Mouse (Mus musculus): ENCODE measurements around the gene Mpp3. TPM values are rescaled to one million over a fixed set of nuclear protein-coding genes. Genes with fewer than 3 reads are reported as not detected.

The Mpp3 gene
- polyA plus RNA-seq (2015; fragmentation: Nextera tagmentation; extraction: Ambion mirVana): 3.7 and 4.1 TPM in 2 replicates

GRCm38 (mm10) chr11:102028087-102028816, at the start of gene Mpp3:
Gene Mpp3, minus strand, starts transcription at chr11:102028461.
- Histone ChIP-seq H3K4me1 (replicated peaks; ENCODE audit: control insufficient read depth, insufficient read depth, low read length) (peaks cover 9% of the 10 kb centered on the region), H3K27me3 (ENCODE audit: control insufficient read depth, insufficient read depth, low read depth, low read length) (no peaks in the 10 kb centered on the region; the same call in 1 of the 2 replicates), H3K9me3 (ENCODE audit: control insufficient read depth, low read length) (no peaks in the 10 kb centered on the region), H3K9ac (ENCODE audit: low read length) (peak within 1 kb of the TSS; percentile 72; the same call in 1 of the 2 replicates), H3K4me3 (ENCODE audit: low read length) (peak within 1 kb of the TSS; percentile 68), H3K36me3 (ENCODE audit: control insufficient read depth, insufficient read depth, low read length) (no peaks in the 10 kb centered on the region), H3K4me2 (ENCODE audit: low read depth, low read length) (peak within 1 kb of the TSS; percentile 86), H3K27ac (ENCODE audit: low read length) (no peak within 1 kb of the TSS; the same call in 1 of the 2 replicates)
- 62% methylated on average over 6 of the region's 6 CpGs for WGBS
- ATAC-seq (ENCODE audit: low read depth): no peak

- H3K4me2 ChIP-seq (ENCODE audit: low read depth, low read length): no peak overlapping the region
- WGBS: 75% methylated on average over 14 of the region's 14 CpGs
- no peaks in the 10 kb centered on the region; the same call in 1 of the 2 replicates for H3K27me3 ChIP-seq (ENCODE audit: control insufficient read depth, insufficient read depth, low read depth, low read length)
- no peak overlapping the region for H3K9ac ChIP-seq (ENCODE audit: low read length)
- no peaks in the 10 kb centered on the region for H3K9me3 ChIP-seq (ENCODE audit: control insufficient read depth, low read length)
- no peak overlapping the region for H3K27ac ChIP-seq (ENCODE audit: low read length)
- ATAC-seq (ENCODE audit: low read depth): no peak
- H3K36me3 ChIP-seq (ENCODE audit: control insufficient read depth, insufficient read depth, low read length): no peaks in the 10 kb centered on the region
- no peak overlapping the region for H3K4me3 ChIP-seq (ENCODE audit: low read length)
- peaks cover 6% of the 10 kb centered on the region for H3K4me1 ChIP-seq (replicated peaks; ENCODE audit: control insufficient read depth, insufficient read depth, low read length)
These were observed 45.5 kb upstream of the Mpp3 start for GRCm38 (mm10) chr11:102073722-102074121.

- H3K4me2 ChIP-seq (ENCODE audit: low read depth, low read length): no peak overlapping the region
- peaks cover 6% of the 10 kb centered on the region for H3K4me1 ChIP-seq (replicated peaks; ENCODE audit: control insufficient read depth, insufficient read depth, low read length)
- 79% methylated on average over 5 of the region's 5 CpGs for WGBS
- no peak for ATAC-seq (ENCODE audit: low read depth)
- no peaks in the 10 kb centered on the region for H3K36me3 ChIP-seq (ENCODE audit: control insufficient read depth, insufficient read depth, low read length)
- no peaks in the 10 kb centered on the region for H3K9me3 ChIP-seq (ENCODE audit: control insufficient read depth, low read length)
- no peak overlapping the region for H3K27ac ChIP-seq (ENCODE audit: low read length)
- H3K4me3 ChIP-seq (ENCODE audit: low read length): no peak overlapping the region
- no peak overlapping the region for H3K9ac ChIP-seq (ENCODE audit: low read length)
- H3K27me3 ChIP-seq (ENCODE audit: control insufficient read depth, insufficient read depth, low read depth, low read length): no peaks in the 10 kb centered on the region; the same call in 1 of the 2 replicates
These were observed 44.5 kb upstream of the Mpp3 start for GRCm38 (mm10) chr11:102072729-102073128.

GRCm38 (mm10) chr11:102070426-102070825, 42.2 kb upstream of the Mpp3 start:
- H3K27me3 ChIP-seq (ENCODE audit: control insufficient read depth, insufficient read depth, low read depth, low read length): no peaks in the 10 kb centered on the region; the same call in 1 of the 2 replicates
- H3K27ac ChIP-seq (ENCODE audit: low read length): no peak overlapping the region
- H3K4me1 ChIP-seq (replicated peaks; ENCODE audit: control insufficient read depth, insufficient read depth, low read length): peaks cover 6% of the 10 kb centered on the region
- ATAC-seq (ENCODE audit: low read depth): peak; percentile 41
- 2% methylated on average over 13 of the region's 13 CpGs for WGBS
- no peak overlapping the region for H3K4me3 ChIP-seq (ENCODE audit: low read length)
- no peaks in the 10 kb centered on the region for H3K9me3 ChIP-seq (ENCODE audit: control insufficient read depth, low read length)
- H3K36me3 ChIP-seq (ENCODE audit: control insufficient read depth, insufficient read depth, low read length): no peaks in the 10 kb centered on the region
- no peak overlapping the region for H3K9ac ChIP-seq (ENCODE audit: low read length)
- H3K4me2 ChIP-seq (ENCODE audit: low read depth, low read length): peak overlapping the region; percentile 42

GRCm38 (mm10) chr11:102069633-102070032, 41.4 kb upstream of the Mpp3 start:
- Histone ChIP-seq H3K9ac (ENCODE audit: low read length) (no peak overlapping the region), H3K4me1 (replicated peaks; ENCODE audit: control insufficient read depth, insufficient read depth, low read length) (peaks cover 6% of the 10 kb centered on the region), H3K36me3 (ENCODE audit: control insufficient read depth, insufficient read depth, low read length) (no peaks in the 10 kb centered on the region), H3K4me3 (ENCODE audit: low read length) (no peak overlapping the region), H3K27me3 (ENCODE audit: control insufficient read depth, insufficient read depth, low read depth, low read length) (no peaks in the 10 kb centered on the region; the same call in 1 of the 2 replicates), H3K27ac (ENCODE audit: low read length) (no peak overlapping the region), H3K4me2 (ENCODE audit: low read depth, low read length) (no peak overlapping the region), H3K9me3 (ENCODE audit: control insufficient read depth, low read length) (no peaks in the 10 kb centered on the region)
- no peak for ATAC-seq (ENCODE audit: low read depth)
- WGBS: 52% methylated on average over 11 of the region's 11 CpGs

- 39% methylated on average over 2 of the region's 2 CpGs for WGBS
- ATAC-seq (ENCODE audit: low read depth): no peak
- no peak overlapping the region for H3K27ac ChIP-seq (ENCODE audit: low read length)
These were observed 40.7 kb upstream of the Mpp3 start for GRCm38 (mm10) chr11:102068969-102069368.

GRCm38 (mm10) chr11:102063076-102063475, 34.8 kb upstream of the Mpp3 start:
- no peaks in the 10 kb centered on the region for H3K9me3 ChIP-seq (ENCODE audit: control insufficient read depth, low read length)
- H3K4me1 ChIP-seq (replicated peaks; ENCODE audit: control insufficient read depth, insufficient read depth, low read length): peaks cover 8% of the 10 kb centered on the region
- H3K27me3 ChIP-seq (ENCODE audit: control insufficient read depth, insufficient read depth, low read depth, low read length): no peaks in the 10 kb centered on the region
- H3K36me3 ChIP-seq (ENCODE audit: control insufficient read depth, insufficient read depth, low read length): no peaks in the 10 kb centered on the region; the same call in 1 of the 2 replicates
- H3K27ac ChIP-seq (ENCODE audit: low read length): no peak overlapping the region
- ATAC-seq (ENCODE audit: low read depth): no peak
- no peak overlapping the region for H3K4me3 ChIP-seq (ENCODE audit: low read length)
- 68% methylated on average over 13 of the region's 13 CpGs for WGBS
- no peak overlapping the region for H3K4me2 ChIP-seq (ENCODE audit: low read depth, low read length)
- H3K9ac ChIP-seq (ENCODE audit: low read length): no peak overlapping the region

More at GRCm38 (mm10) chr11:102068969-102069368, 40.7 kb upstream of the Mpp3 start:
- H3K4me3 ChIP-seq (ENCODE audit: low read length): no peak overlapping the region
- H3K9me3 ChIP-seq (ENCODE audit: control insufficient read depth, low read length): no peaks in the 10 kb centered on the region
- H3K9ac ChIP-seq (ENCODE audit: low read length): no peak overlapping the region
- H3K27me3 ChIP-seq (ENCODE audit: control insufficient read depth, insufficient read depth, low read depth, low read length): no peaks in the 10 kb centered on the region; the same call in 1 of the 2 replicates
- peaks cover 6% of the 10 kb centered on the region for H3K4me1 ChIP-seq (replicated peaks; ENCODE audit: control insufficient read depth, insufficient read depth, low read length)
- no peak overlapping the region for H3K4me2 ChIP-seq (ENCODE audit: low read depth, low read length)
- no peaks in the 10 kb centered on the region for H3K36me3 ChIP-seq (ENCODE audit: control insufficient read depth, insufficient read depth, low read length)

- 35% methylated on average over 16 of the region's 16 CpGs for WGBS
- Histone ChIP-seq H3K27me3 (ENCODE audit: control insufficient read depth, insufficient read depth, low read depth, low read length) (no peaks in the 10 kb centered on the region), H3K36me3 (ENCODE audit: control insufficient read depth, insufficient read depth, low read length) (no peaks in the 10 kb centered on the region; the same call in 1 of the 2 replicates), H3K4me1 (replicated peaks; ENCODE audit: control insufficient read depth, insufficient read depth, low read length) (peaks cover 8% of the 10 kb centered on the region), H3K9ac (ENCODE audit: low read length) (no peak overlapping the region), H3K4me3 (ENCODE audit: low read length) (no peak overlapping the region), H3K9me3 (ENCODE audit: control insufficient read depth, low read length) (no peaks in the 10 kb centered on the region), H3K27ac (ENCODE audit: low read length) (no peak overlapping the region), H3K4me2 (ENCODE audit: low read depth, low read length) (peak overlapping the region; percentile 75)
- ATAC-seq (ENCODE audit: low read depth): no peak
These were observed 33.7 kb upstream of the Mpp3 start for GRCm38 (mm10) chr11:102061941-102062473.

- H3K9me3 ChIP-seq (ENCODE audit: control insufficient read depth, low read length): no peaks in the 10 kb centered on the region
- no peaks in the 10 kb centered on the region for H3K27me3 ChIP-seq (ENCODE audit: control insufficient read depth, insufficient read depth, low read depth, low read length)
- peak overlapping the region; percentile 75 for H3K4me2 ChIP-seq (ENCODE audit: low read depth, low read length)
- H3K4me3 ChIP-seq (ENCODE audit: low read length): peak overlapping the region; percentile 46
- H3K36me3 ChIP-seq (ENCODE audit: control insufficient read depth, insufficient read depth, low read length): no peaks in the 10 kb centered on the region; the same call in 1 of the 2 replicates
- H3K9ac ChIP-seq (ENCODE audit: low read length): peak overlapping the region; percentile 52
- 4% methylated on average over 23 of the region's 23 CpGs for WGBS
- peaks cover 8% of the 10 kb centered on the region for H3K4me1 ChIP-seq (replicated peaks; ENCODE audit: control insufficient read depth, insufficient read depth, low read length)
- H3K27ac ChIP-seq (ENCODE audit: low read length): no peak overlapping the region
- peak; percentile 72 for ATAC-seq (ENCODE audit: low read depth)
These were observed 33.1 kb upstream of the Mpp3 start for GRCm38 (mm10) chr11:102061236-102061940.

Data from lung, embryonic 16.5 days (tissue).